Mouse (Mus musculus) hindbrain, postnatal 0 days (tissue): ENCODE data around the gene Cd93. TPM values are rescaled to one million over a fixed set of nuclear protein-coding genes. Genes with fewer than 3 reads are reported as not detected.

Experiments used
- ATAC-seq: fragments of 200-750 bp; cut with Nextera tagmentation; 2 replicates; pipeline ENCODE4 v1.8.0; 2017; ENCODE audit warnings: mild to moderate bottlenecking, moderate TSS enrichment, moderate library complexity
- DNase-seq: peaks from one replicate; pipeline ENCODE4 v3.0.0-alpha.2; 2015; ENCODE audit warnings: low spot score
- H3K27ac ChIP-seq: fragments of 300-500 bp; sonication (generic); 2 replicates; pipeline ENCODE4 v1.5.1; 2014; ENCODE audit warnings: mild to moderate bottlenecking
- H3K27me3 ChIP-seq: fragments of 300-500 bp; sonication (generic); 2 replicates; pipeline ENCODE4 v1.6.1; 2014; ENCODE audit warnings: low read length, mixed read lengths; ENCODE audit not compliant: insufficient read depth
- H3K36me3 ChIP-seq: fragments of 300-500 bp; sonication (generic); 2 replicates; pipeline ENCODE4 v1.6.1; 2014; ENCODE audit warnings: low read length, mixed read lengths; ENCODE audit not compliant: insufficient read depth
- H3K4me1 ChIP-seq: fragments of 300-500 bp; sonication (generic); 2 replicates; pipeline ENCODE4 v1.6.1; 2014; ENCODE audit warnings: antibody characterized with exemption, low read length, mixed read lengths; ENCODE audit not compliant: insufficient read depth
- H3K4me2 ChIP-seq: fragments of 300-500 bp; sonication (generic); 2 replicates; pipeline ENCODE4 v1.6.1; 2014; ENCODE audit warnings: low read depth, mild to moderate bottlenecking, low read length, moderate library complexity, mixed read lengths
- H3K4me3 ChIP-seq: fragments of 300-500 bp; sonication (generic); 2 replicates; pipeline ENCODE4 v1.5.1; 2014; ENCODE audit warnings: low read length
- H3K9ac ChIP-seq: fragments of 300-500 bp; sonication (generic); replicated peaks from 2 replicates; pipeline ENCODE4 v1.6.1; 2014; ENCODE audit warnings: mild to moderate bottlenecking, low read length, moderate library complexity, mixed read lengths
- H3K9me3 ChIP-seq: fragments of 300-500 bp; sonication (generic); 2 replicates; pipeline ENCODE4 v1.6.1; 2016; ENCODE audit warnings: low read length, mixed read lengths
- CTCF ChIP-seq: IDR thresholded peaks from 2 replicates; pipeline ENCODE4 v1.5.1; 2016; ENCODE audit warnings: antibody characterized with exemption, control low read depth, low read depth
- WGBS: fragments of 180-500 bp; shearing (Covaris S2); extraction: QIAGEN DNeasy Blood & Tissue Kit; methylation state at CpG from one replicate; pipeline ENCODE4 v1.1.7; 2014; 5-methylcytosine and 5-hydroxymethylcytosine counted together
- polyA plus RNA-seq: library from polyadenylated mRNA; unstranded; fragments of >200 nt; fragmentation: Nextera tagmentation; extraction: Ambion mirVana; gene quantifications from 2 replicates; pipeline ENCODE4 v1.2.1, GENCODE M21; 2015
- total RNA-seq: library from RNA; depleted of rRNA; stranded (reverse); fragments of >200 nt; gene quantifications from 2 replicates; pipeline ENCODE4 v1.2.3, GENCODE M21; 2014

Cd93 gene
- total and polyA plus RNA-seq, 2 experiments from 2014 or later = 5.3 to 21.5 TPM

DNA sequence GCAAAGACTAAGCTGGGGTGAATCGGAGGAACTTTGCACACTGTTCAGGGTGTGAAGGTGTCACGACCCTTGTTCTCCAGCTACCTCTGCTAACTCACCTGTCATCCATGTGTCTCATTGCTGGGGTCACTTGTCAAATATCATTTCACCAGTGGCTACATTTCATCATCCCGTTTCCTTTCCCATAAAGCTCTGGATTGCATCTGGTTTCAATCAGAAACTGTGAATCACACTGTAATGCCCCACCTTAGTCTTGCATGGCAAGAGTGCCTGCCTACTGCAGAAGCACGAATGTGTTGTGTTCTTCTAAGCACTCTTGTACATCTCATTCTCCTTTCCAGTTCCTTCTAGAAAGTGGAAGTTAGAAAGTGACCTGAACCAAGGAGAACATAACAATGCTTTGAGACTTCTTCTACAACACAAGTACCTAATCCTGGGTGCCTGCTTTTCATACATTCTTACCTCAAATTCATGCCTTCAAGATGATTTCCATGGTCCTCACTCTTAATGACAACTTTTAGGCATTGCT, 10.7 kb upstream of the Cd93 start:
- no peak for TF ChIP-seq CTCF
- no peak for DNase-seq
- WGBS = 88% methylated on average over 4 of the region's 4 CpGs
- Histone ChIP-seq H3K36me3 (no peaks in the 10 kb centered on the region), H3K4me3 (no peak overlapping the region), H3K4me2 (no peak overlapping the region), H3K9ac (no peak overlapping the region), H3K27ac (no peak overlapping the region), H3K4me1 (no peaks in the 10 kb centered on the region), H3K27me3 (no peaks in the 10 kb centered on the region), H3K9me3 (no peaks in the 10 kb centered on the region)
- no peak for ATAC-seq

DNA sequence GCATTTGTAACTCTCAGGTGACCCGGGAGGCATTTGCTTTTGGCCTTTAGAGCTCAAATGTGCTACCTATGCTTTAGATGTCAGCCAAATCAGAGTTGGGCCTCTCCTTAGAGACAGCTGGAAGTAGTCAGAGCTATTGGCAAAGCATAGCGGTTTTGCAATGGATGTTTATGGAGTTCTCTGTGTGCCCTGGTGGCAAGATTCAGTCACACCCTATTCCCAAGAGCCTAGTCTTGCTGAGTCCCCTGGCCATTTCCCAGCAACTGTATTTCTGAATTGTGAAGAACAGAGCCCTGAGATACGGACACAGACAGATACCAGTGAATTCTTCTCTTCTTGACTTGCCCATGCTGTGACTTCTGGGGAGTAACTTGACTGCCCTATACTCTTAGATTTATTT, 9.7 kb upstream of the Cd93 start:
- H3K4me3 ChIP-seq = no peak overlapping the region
- DNase-seq (no peak), ATAC-seq (no peak)
- no peak overlapping the region for H3K9ac ChIP-seq
- H3K4me2 ChIP-seq = no peak overlapping the region
- H3K27ac ChIP-seq = no peak overlapping the region
- H3K9me3 ChIP-seq = no peaks in the 10 kb centered on the region
- no peak for TF ChIP-seq CTCF
- 88% methylated on average over 3 of the region's 3 CpGs for WGBS
- no peaks in the 10 kb centered on the region for H3K4me1 ChIP-seq
- H3K27me3 ChIP-seq = no peaks in the 10 kb centered on the region
- H3K36me3 ChIP-seq = no peaks in the 10 kb centered on the region

GRCm38 (mm10) chr2:148451498-148451897, 8.1 kb upstream of the Cd93 start:
- Histone ChIP-seq H3K4me3 (no peak overlapping the region), H3K4me2 (no peak overlapping the region), H3K9ac (no peak overlapping the region), H3K9me3 (no peaks in the 10 kb centered on the region), H3K27me3 (no peaks in the 10 kb centered on the region), H3K27ac (no peak overlapping the region), H3K4me1 (no peaks in the 10 kb centered on the region), H3K36me3 (no peaks in the 10 kb centered on the region)
- WGBS = 82% methylated on average over 5 of the region's 5 CpGs
- ATAC-seq = no peak
- TF ChIP-seq CTCF = no peak
- no peak for DNase-seq

GRCm38 (mm10) chr2:148450616-148451015, 7.3 kb upstream of the Cd93 start:
- H3K9me3 ChIP-seq = no peaks in the 10 kb centered on the region
- H3K4me1 ChIP-seq = no peaks in the 10 kb centered on the region
- no peak overlapping the region for H3K4me2 ChIP-seq
- no peak overlapping the region for H3K27ac ChIP-seq
- H3K27me3 ChIP-seq = no peaks in the 10 kb centered on the region
- no peaks in the 10 kb centered on the region for H3K36me3 ChIP-seq
- H3K9ac ChIP-seq = no peak overlapping the region
- ATAC-seq (no peak), DNase-seq (no peak)
- H3K4me3 ChIP-seq = no peak overlapping the region
- no peak for TF ChIP-seq CTCF
- WGBS = 87% methylated on average over 5 of the region's 5 CpGs

DNA sequence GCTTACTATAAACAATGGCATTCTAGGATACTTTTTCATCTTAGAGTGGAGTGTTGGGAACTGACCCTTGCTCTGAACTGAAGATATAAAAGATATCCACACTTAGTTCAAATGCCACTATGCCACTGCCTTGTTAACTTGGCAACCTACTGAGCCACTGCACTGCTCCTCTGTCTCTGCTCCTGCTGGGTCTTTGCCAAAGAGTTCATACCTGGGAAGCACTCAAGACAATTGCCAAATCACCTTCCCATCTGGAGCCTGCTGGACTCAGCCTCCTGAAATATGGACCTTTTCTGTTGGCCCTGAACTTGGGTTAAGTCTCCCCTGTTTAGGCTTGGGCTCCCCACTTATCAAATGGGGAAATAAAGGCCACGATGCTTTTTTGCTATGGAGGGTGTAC, 6.3 kb upstream of the Cd93 start:
- no peak for ATAC-seq

DNA sequence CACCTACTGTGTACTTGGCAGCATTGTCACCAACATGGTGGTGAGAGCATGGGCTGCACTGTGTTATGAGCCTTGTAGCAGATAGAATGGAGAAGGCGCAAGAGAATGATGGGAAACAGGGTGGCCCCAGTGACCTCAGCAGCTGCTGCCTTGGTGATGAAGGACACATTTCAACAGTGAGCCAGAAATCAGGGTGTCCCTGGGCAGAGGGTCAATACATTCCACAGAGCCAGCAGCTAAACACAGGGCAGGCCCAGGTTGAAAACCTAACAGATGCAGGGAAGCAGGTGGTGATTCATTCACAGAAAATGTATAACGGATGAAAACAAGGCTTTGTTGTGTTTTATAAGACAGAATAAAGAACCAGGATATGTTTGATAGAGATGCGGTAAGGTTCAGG, 3.1 kb upstream of the Cd93 start:
- WGBS = 71% methylated on average over 3 of the region's 3 CpGs
- Histone ChIP-seq H3K4me3 (no peak overlapping the region), H3K9ac (no peak overlapping the region), H3K27ac (no peak overlapping the region), H3K9me3 (no peaks in the 10 kb centered on the region), H3K4me1 (peaks cover 5% of the 10 kb centered on the region; the same call in 1 of the 2 replicates), H3K36me3 (no peaks in the 10 kb centered on the region), H3K4me2 (no peak overlapping the region), H3K27me3 (no peaks in the 10 kb centered on the region)
- no peak for ATAC-seq
- no peak for DNase-seq
- no peak for TF ChIP-seq CTCF

More for the DNA sequence above, 6.3 kb upstream of the Cd93 start:
- no peak for DNase-seq
- no peak for TF ChIP-seq CTCF
- Histone ChIP-seq H3K4me3 (no peak overlapping the region), H3K9ac (no peak overlapping the region), H3K9me3 (no peaks in the 10 kb centered on the region), H3K27ac (no peak overlapping the region), H3K36me3 (no peaks in the 10 kb centered on the region), H3K4me1 (no peaks in the 10 kb centered on the region), H3K27me3 (no peaks in the 10 kb centered on the region), H3K4me2 (no peak overlapping the region)
- 88% methylated on average over 1 of the region's 1 CpGs for WGBS

GRCm38 (mm10) chr2:148445616-148446015, 2.3 kb upstream of the Cd93 start:
- WGBS = 100% methylated on average over 1 of the region's 1 CpGs
- no peak for ATAC-seq
- DNase-seq = no peak
- Histone ChIP-seq H3K9ac (no peak overlapping the region), H3K4me2 (no peak overlapping the region), H3K27ac (no peak overlapping the region), H3K27me3 (no peaks in the 10 kb centered on the region), H3K4me3 (no peak overlapping the region), H3K36me3 (no peaks in the 10 kb centered on the region), H3K4me1 (peaks cover 5% of the 10 kb centered on the region; the same call in 1 of the 2 replicates), H3K9me3 (no peaks in the 10 kb centered on the region)
- TF ChIP-seq CTCF = no peak
